Mouse (Mus musculus): ENCODE results near the gene E2f6.

E2f6 gene

GRCm38 (mm10) chr12:16810525-16811431, at the start of gene E2f6:
Gene E2f6 (plus strand): TSS chr12:16810963.
- DNase-seq (ENCODE audit: low spot score): peak; percentile 41

- DNase-seq (ENCODE audit: low spot score): no peak
These were observed 49.3 kb upstream of the E2f6 start for GRCm38 (mm10) chr12:16761461-16761860.

- no peak for DNase-seq (ENCODE audit: low spot score)
These were observed 46.9 kb upstream of the E2f6 start for GRCm38 (mm10) chr12:16763649-16764422.

DNA sequence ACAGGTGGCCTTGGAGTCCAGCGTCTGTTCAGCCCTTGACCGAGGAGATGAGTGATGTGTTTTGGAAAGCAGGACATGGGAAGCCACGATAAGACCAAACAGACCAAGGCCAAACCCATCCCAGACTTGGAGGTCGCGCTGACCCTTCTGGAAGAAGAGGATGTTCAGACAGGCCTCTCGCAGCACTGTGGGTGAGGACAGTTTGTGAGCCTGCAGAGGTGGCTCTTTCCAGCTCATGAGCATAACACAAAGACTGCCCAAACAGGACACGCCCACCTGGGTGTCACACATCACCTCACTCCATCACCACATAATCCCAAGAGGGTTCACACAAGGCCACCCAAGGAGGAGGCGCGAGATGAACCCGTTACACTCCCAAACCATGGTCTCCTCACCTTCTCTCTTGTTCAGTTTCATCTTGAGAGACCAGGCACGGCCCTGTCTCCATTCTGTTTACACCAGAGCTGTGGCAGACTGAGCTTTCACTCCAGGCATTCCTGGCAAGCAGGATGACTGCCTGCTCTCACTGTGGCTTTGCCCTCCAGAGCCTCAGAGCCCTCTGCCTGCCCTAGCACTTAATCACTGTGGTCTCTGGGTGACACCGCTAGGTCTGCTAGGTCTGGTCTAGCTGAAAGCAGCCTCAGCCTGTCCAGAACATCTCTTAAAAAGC, 45.9 kb upstream of the E2f6 start:
- no peak for DNase-seq (ENCODE audit: low spot score)

DNA sequence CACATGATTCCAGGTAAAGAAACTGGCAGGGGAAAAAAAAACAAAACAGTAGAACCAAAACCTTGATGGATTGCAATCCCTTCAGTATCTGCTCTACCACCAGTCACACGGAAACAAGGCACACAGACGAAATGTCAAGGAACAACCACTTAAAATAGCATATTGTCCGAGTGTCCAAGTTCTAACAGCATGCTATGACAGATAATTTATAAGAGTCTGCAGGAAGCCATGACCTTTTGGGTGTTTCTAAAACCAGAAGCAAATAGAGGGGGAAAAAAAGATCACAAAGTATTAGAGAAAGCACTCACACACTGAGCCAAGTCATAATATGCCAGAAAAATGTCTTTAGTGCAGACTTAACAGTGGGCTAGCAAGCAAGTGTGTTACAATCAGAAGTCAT, 42.5 kb upstream of the E2f6 start:
- no peak for DNase-seq (ENCODE audit: low spot score)

DNA sequence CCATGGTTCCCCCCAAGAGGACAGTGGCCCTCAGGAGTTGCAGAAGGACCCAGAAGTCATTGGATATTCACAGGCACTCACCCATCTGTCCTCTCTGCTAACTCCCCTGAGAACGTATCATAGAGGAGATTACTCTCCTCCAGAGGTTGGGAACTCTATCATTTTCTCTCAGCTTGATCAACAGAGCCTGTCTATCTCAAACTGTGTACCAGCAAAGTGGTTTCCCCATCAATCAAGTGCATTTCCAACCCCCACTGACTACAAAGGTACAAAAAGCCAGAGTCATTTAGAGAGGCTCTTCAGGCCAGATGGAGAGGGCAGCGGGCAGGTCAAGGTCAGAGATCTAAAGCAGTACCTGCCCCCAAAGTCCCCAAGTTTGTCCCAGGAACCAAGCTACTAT, 42.1 kb upstream of the E2f6 start:
- no peak for DNase-seq (ENCODE audit: low spot score)

DNA sequence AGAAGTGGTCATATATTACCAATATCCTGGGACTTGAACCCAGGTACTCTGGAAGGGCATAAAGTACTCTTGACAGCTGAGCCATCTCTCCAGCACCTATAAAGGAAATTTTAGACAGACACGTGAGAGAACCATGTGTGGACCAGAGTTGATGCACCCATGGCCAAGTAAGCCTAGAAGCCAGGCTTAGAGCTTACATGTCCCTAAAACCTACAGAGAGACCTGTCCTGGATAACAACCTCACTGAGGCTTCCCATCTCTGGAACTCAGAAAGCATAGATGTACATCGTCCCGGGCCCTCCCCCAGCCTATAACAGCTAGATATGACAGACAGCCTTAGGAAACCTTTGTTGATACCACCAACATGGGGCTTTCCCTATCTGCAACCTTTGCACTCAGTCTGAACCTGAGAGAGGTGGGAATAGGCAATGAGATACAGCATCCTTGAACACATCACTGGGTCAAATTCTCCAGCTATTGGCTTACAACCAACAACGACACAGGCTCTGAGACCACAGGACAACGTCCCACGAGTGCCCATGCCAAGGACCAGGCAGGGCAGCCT, 41.1 kb upstream of the E2f6 start:
- DNase-seq (ENCODE audit: low spot score): no peak

DNA sequence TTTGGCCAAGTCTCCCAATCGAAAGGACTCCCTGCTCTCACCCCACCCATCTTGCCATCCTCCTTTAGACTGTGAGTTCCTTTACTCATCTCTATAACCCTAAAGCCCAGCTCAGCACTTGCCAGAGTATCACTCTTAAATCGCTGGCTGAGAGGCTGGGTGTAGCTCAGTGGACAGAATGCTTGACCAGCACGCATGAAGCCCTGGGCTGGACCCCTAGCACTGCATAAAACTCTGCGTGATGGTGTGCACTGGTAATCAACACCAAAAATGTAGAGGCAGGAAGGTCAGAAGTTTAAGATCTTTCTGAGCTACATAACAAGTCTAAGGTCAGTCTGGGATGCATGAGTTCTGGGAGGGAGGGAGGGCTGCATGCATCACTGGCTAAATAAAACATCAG, 36.2 kb upstream of the E2f6 start:
- DNase-seq (ENCODE audit: low spot score): no peak

- DNase-seq (ENCODE audit: low spot score): no peak
These were observed 35.4 kb upstream of the E2f6 start for GRCm38 (mm10) chr12:16775351-16775750.

DNA sequence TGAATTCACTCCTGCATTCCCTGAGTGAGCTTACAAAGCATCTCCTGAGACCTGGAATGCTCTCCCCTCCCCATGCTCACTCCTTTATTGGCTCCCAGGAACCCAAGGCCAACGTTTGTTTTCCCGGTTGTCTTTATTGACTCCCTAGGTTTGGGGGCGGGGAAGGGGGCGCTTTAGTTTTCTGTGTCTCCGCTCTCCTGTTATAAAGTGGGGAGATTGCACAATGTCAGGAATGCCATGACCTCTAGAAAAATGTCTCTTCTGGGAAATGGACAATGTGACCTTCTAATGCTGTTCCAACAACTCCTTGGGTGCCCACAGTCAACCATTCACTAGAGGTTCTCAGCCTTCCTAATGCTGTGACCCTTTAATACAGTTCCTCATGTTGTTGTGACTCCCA, 32.2 kb upstream of the E2f6 start:
- no peak for DNase-seq (ENCODE audit: low spot score)

GRCm38 (mm10) chr12:16779165-16779564, 31.6 kb upstream of the E2f6 start:
- DNase-seq (ENCODE audit: low spot score): no peak

GRCm38 (mm10) chr12:16780320-16780719, 30.4 kb upstream of the E2f6 start:
- DNase-seq (ENCODE audit: low spot score): no peak

DNA sequence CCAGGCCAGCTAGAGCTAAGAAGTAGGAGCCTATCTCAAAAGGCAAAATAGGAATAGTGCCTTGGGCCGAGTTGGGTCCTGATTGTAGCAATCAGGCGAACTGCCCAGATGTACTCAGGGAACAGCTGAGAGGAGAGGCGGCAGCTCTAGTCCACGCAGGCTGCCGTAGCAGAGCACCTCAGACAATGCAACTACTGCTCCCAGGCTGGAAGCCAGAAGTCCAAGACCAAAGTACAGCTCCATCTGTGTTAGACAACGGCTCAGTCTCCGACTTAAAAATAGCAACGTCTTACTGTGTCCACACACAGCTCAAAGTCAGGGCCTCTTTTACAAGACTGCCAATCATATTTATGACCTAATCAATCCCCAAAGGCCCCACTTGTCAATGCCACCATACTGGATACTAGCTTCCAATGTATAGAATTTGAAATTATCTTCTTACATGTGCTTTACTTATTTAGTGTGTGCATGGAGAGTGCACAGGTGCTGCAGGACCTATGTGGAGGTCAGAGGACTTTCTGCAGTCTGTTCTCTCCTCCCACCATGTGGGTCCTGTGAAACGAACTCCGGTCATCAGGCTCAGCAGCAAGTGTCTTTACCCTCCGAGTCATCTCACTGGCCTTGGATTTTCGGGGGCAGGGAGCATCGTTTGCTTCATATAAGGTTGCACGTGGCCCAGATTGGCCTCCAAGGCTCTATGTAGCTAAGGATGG, 29.6 kb upstream of the E2f6 start:
- no peak for DNase-seq (ENCODE audit: low spot score)

- no peak for DNase-seq (ENCODE audit: low spot score)
These were observed 22.2 kb upstream of the E2f6 start for GRCm38 (mm10) chr12:16788600-16788999.

GRCm38 (mm10) chr12:16789199-16789598, 21.6 kb upstream of the E2f6 start:
- DNase-seq (ENCODE audit: low spot score): no peak

DNA sequence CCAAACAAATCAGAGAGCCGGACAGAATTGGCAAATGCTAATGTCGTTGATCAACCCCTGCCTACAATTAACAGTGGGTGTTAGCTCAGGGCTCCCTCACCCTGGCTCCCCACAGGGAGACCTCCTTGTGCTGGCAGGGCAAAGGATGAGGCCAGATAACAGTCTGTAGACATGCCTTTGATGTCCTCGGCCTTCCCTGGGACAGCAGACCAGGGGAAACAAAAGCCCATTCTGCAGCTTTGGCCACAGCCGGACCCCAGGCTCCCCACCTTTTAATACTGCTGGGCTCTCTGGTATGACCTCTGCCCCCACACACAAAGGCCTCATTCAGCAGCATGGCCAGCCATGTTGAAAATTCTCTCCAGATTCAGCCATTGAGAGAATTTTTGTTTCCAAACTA, 21.0 kb upstream of the E2f6 start:
- no peak for DNase-seq (ENCODE audit: low spot score)

DNA sequence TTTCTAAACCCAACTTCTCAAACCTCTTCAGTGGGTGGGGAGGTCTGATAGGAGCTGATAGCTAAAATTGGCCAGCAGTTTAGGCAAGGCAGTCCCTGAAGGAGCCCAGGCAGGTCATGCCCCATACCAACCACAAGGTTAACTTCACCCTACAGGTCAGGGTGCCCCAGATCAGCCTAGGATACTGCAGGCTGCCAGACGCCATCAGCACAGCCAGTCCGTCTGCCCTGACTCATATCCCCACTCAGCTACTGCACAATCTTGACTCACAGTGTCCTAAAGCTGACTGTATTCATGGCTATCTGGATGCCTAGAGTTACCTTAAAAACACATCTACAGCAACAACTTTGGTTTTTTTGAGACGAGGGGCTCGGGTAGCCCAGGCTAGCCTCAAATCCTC, 20.3 kb upstream of the E2f6 start:
- DNase-seq (ENCODE audit: low spot score): no peak

DNA sequence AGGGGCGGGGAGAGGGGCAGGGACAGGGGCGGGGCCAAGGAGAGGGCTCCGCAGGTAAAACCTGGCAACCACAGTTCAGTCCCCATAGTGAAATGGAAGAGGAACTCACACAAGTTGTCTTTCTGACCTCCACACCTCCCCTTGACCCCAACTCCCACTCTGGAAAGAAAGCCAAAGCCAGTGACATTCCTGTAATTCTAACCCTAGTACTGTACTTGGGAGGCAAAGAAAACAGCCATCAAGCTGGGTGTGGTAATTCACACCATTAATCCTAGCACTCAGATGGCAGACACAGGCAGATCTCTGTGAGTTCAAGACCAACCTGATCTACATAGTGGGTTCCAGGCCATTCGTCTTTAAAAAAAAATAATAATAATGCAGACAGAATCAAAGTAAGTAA, 17.4 kb upstream of the E2f6 start:
- no peak for DNase-seq (ENCODE audit: low spot score)

- DNase-seq (ENCODE audit: low spot score): no peak
These were observed 15.0 kb upstream of the E2f6 start for GRCm38 (mm10) chr12:16795781-16796180.

- no peak for DNase-seq (ENCODE audit: low spot score)
These were observed 11.9 kb upstream of the E2f6 start for GRCm38 (mm10) chr12:16798894-16799293.

DNA sequence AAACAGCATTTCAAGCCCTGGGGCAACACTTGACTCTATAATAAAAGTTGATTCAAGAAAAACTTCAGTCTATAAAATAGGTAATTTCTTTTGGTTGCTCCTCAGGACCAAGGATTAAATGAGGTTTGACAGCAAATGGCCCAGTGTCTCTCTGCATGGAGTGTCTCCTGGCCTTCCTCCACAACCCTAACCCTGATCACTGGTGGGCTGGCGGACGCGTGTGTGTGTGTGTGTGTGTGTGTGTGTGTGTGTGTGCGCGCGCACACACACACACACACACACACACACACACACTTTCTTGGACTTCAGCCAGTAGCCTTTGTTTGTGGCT, 10.9 kb upstream of the E2f6 start:
- no peak for DNase-seq (ENCODE audit: low spot score)
